Mouse (Mus musculus) neural tube, embryonic 14.5 days (tissue): Measurements from ENCODE around the gene Rsph1. TPM values are rescaled to one million over a fixed set of nuclear protein-coding genes. Genes with fewer than 3 reads are reported as not detected.

Source experiments
- ATAC-seq: fragments of 200-750 bp; cut with Nextera tagmentation; 2 replicates; pipeline ENCODE4 v1.8.0; 2017; ENCODE audit warnings: low read depth, mild to moderate bottlenecking, moderate TSS enrichment, moderate library complexity
- H3K27ac ChIP-seq: fragments of 300-500 bp; sonication (generic); 2 replicates; pipeline ENCODE4 v1.5.1; 2014; ENCODE audit warnings: low read depth, mild to moderate bottlenecking, control low read depth, low read length, moderate library complexity, mixed read lengths
- H3K27me3 ChIP-seq: fragments of 300-500 bp; sonication (generic); 2 replicates; pipeline ENCODE4 v1.6.1; 2014; ENCODE audit warnings: low read length; ENCODE audit not compliant: control insufficient read depth, insufficient read depth
- H3K36me3 ChIP-seq: fragments of 300-500 bp; sonication (generic); 2 replicates; pipeline ENCODE4 v1.6.1; 2014; ENCODE audit warnings: low read length, mixed read lengths; ENCODE audit not compliant: control insufficient read depth, insufficient read depth
- H3K4me1 ChIP-seq: fragments of 300-500 bp; sonication (generic); 2 replicates; pipeline ENCODE4 v1.6.1; 2014; ENCODE audit warnings: low read length; ENCODE audit not compliant: control insufficient read depth, insufficient read depth
- H3K4me2 ChIP-seq: fragments of 300-500 bp; sonication (generic); 2 replicates; pipeline ENCODE4 v1.6.1; 2014; ENCODE audit warnings: mild to moderate bottlenecking, low read depth, low read length, control low read depth
- H3K4me3 ChIP-seq: fragments of 300-500 bp; sonication (generic); 2 replicates; pipeline ENCODE4 v1.5.1; 2014; ENCODE audit warnings: low read depth, low read length, control low read depth, mixed read lengths
- H3K9ac ChIP-seq: fragments of 300-500 bp; sonication (generic); replicated peaks from 2 replicates; pipeline ENCODE4 v1.6.1; 2014; ENCODE audit warnings: low read depth, mild to moderate bottlenecking, control low read depth, low read length, mixed read lengths
- H3K9me3 ChIP-seq: fragments of 300-500 bp; sonication (generic); 2 replicates; pipeline ENCODE4 v1.6.1; 2016; ENCODE audit warnings: low read length; ENCODE audit not compliant: control insufficient read depth
- WGBS: fragments of 180-500 bp; shearing (Covaris S2); extraction: QIAGEN DNeasy Blood & Tissue Kit; methylation state at CpG from one replicate; pipeline ENCODE4 v1.1.7; 2014; 5-methylcytosine and 5-hydroxymethylcytosine counted together
- polyA plus RNA-seq: library from polyadenylated mRNA; unstranded; fragments of >200 nt; fragmentation: Nextera tagmentation; extraction: Ambion mirVana; gene quantifications from 2 replicates; pipeline ENCODE4 v1.2.1, GENCODE M21; 2014

Rsph1 gene
- polyA plus RNA-seq, 1 experiment from 2014 or later: 3.3 TPM

DNA sequence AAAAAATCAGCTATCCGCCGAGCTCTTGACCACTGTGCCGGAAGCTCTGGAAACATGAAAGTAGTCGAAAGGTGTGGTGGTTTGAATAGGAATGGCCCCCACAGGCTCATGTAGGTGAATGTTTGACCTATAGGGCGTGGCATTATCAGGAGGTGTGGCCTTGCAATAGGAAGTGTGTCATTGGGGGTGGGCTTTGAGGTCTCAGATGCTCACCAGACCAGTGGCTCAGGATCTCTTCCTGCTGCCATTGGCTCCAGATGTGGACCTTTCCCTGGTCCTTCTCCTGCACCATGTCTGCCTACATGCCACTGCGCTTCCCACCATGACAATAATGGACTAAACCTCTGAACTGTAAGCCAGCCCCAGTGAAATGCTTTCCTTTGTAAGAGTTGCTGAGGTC lies 65.3 kb downstream of the Rsph1 start:
- ATAC-seq: no peak
- Histone ChIP-seq H3K9ac (no peak overlapping the region), H3K4me1 (no peaks in the 10 kb centered on the region), H3K4me2 (no peak overlapping the region), H3K4me3 (no peak overlapping the region), H3K27me3 (no peaks in the 10 kb centered on the region), H3K27ac (no peak overlapping the region), H3K9me3 (no peaks in the 10 kb centered on the region), H3K36me3 (no peaks in the 10 kb centered on the region)
- WGBS: 92% methylated on average over 6 of the region's 6 CpGs

DNA sequence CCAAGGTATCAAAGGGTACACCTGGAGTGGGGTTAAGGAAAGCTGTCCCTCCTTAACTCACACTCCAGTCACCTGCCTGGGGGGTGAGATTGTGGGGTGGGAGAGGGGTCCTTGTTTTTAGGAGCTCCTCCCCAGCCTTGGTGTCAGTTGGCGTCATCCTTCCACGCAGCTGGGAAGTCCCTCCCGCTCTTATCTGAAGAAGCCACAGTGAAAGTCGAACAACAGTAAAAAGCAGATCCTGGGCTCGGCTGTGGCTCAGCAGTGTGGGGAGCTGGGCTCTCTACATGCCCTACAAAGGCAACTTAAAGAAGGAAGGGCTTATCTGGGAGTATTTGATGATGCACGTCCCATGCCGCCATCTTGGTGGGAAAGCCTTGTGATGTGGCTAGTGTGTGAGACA lies 66.9 kb downstream of the Rsph1 start:
- Histone ChIP-seq H3K9ac (no peak overlapping the region), H3K9me3 (no peaks in the 10 kb centered on the region), H3K4me2 (no peak overlapping the region), H3K4me1 (no peaks in the 10 kb centered on the region), H3K4me3 (no peak overlapping the region), H3K27ac (no peak overlapping the region), H3K27me3 (no peaks in the 10 kb centered on the region), H3K36me3 (no peaks in the 10 kb centered on the region)
- 95% methylated on average over 7 of the region's 7 CpGs for WGBS
- ATAC-seq: no peak

DNA sequence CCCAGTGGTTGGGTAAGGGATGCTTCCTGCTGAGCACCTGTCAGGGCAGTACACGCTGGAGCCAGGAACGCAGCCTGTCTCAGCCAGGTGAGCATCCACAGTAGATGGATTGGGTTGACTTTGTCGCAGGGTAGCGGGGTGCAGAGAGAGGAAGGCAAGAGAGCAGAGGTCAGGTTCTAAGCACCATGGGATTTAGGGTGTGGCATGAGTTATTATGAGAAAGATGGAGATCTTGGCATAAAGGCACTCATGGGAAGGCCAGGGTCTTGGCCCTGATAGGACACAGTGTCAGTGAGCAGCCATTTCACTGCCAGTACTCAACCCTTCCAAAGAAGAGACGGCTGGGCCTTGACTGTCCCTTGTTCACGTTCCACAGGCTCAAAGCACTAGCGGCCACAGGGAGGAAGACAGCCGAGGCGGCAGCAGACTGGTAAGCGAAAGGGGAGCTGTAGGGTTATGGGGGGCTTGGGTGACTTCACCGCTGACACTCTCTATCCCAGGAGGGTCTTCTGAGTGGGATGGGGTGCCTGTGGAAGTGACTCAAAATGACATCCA lies 67.7 kb downstream of the Rsph1 start:
- Histone ChIP-seq H3K27me3 (no peaks in the 10 kb centered on the region), H3K9ac (no peak overlapping the region), H3K4me3 (no peak overlapping the region), H3K36me3 (no peaks in the 10 kb centered on the region), H3K4me1 (no peaks in the 10 kb centered on the region), H3K9me3 (no peaks in the 10 kb centered on the region), H3K4me2 (no peak overlapping the region), H3K27ac (no peak overlapping the region)
- 89% methylated on average over 11 of the region's 11 CpGs for WGBS
- ATAC-seq: no peak

DNA sequence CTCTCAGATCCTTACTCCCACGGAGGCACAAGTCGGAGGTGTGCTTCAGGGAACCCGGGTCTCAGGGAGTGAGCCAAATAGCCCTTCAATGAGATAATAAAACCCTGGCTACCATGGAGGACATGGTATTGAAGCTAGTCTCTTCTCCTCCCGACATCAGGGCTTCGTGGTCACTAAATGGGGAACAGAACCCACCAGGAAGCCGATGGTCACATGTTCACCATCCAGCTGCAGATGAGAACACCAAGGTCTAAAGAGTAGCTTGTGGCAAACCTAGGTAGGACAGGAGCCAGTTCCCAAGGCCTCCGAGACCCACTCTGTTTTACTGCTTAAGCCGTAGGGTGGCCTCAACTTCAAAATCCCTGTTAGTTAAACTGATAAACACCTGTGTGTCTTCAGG lies 68.5 kb downstream of the Rsph1 start:
- WGBS: 77% methylated on average over 8 of the region's 8 CpGs
- H3K4me1 ChIP-seq: no peaks in the 10 kb centered on the region
- no peak overlapping the region for H3K4me2 ChIP-seq
- H3K4me3 ChIP-seq: no peak overlapping the region
- no peaks in the 10 kb centered on the region for H3K36me3 ChIP-seq
- no peak overlapping the region for H3K9ac ChIP-seq
- no peaks in the 10 kb centered on the region for H3K9me3 ChIP-seq
- no peaks in the 10 kb centered on the region for H3K27me3 ChIP-seq
- no peak overlapping the region for H3K27ac ChIP-seq
- no peak for ATAC-seq

DNA sequence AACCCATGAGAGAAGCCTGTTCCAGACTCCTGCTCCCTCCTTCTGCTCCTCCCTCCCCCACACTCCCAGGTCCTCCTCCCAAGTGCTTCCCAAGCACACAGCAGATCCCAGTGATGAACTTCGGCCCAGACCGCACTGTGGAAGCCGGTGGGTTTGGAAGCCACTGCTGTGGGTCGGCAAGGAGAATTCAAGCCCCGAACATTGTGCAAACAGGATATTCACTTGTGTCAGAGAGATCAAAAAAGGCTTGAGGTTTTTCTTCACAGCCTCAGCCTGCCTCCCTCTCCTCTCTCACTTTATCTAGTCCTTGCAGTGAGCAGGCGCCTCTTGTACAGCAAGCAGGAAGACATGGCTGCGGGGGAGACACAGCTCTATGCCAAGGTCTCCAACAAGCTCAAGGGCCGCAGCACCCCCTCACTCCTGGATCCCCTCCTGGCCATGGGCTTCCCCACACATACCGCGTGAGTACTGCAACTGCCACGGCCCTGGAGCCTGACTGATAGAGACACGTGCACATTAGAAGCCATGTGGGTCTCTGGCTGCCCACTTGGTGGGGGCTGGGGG lies 69.3 kb downstream of the Rsph1 start, which contains the start of gene Ubash3a:
Gene Ubash3a (plus strand): TSS at position 103 of the 564 bp plus-strand sequence.
- 81% methylated on average over 12 of the region's 12 CpGs for WGBS

More for the DNA sequence above, 69.3 kb downstream of the Rsph1 start, which contains the start of gene Ubash3a:
- no peak within 1 kb of the TSS for H3K27ac ChIP-seq
- no peak for ATAC-seq
- H3K9ac ChIP-seq: no peak within 1 kb of the TSS
- H3K36me3 ChIP-seq: no peaks in the 10 kb centered on the region
- no peak within 1 kb of the TSS for H3K4me3 ChIP-seq
- no peaks in the 10 kb centered on the region for H3K4me1 ChIP-seq
- no peaks in the 10 kb centered on the region for H3K27me3 ChIP-seq
- no peaks in the 10 kb centered on the region for H3K9me3 ChIP-seq
- H3K4me2 ChIP-seq: no peak within 1 kb of the TSS

Other genes with a start within 250 kb of the Rsph1 start
- 20.5 and 21.0 TPM in 2 replicates for gene Abcg1, start 219.7 kb downstream of the Rsph1 start, polyA plus RNA-seq
- gene Tff3, start 147.7 kb downstream of the Rsph1 start, polyA plus RNA-seq: 1.9 TPM in 1 of 2 replicates, not detected in the other
- not detected in 2 replicates for gene Tff2, start 133.1 kb downstream of the Rsph1 start, polyA plus RNA-seq
- not detected in 2 replicates for gene Tff1, start 112.1 kb downstream of the Rsph1 start, polyA plus RNA-seq
- gene Tmprss3, start 78.4 kb downstream of the Rsph1 start, polyA plus RNA-seq: not detected in 2 replicates
- gene Ubash3a, start 69.5 kb downstream of the Rsph1 start, polyA plus RNA-seq: 0.44 TPM in 1 of 2 replicates, not detected in the other
- 10.1 and 10.5 TPM in 2 replicates for gene Slc37a1, start 9.4 kb upstream of the Rsph1 start, polyA plus RNA-seq
- gene Pde9a, start 108.8 kb upstream of the Rsph1 start, polyA plus RNA-seq: 26.8 and 29.5 TPM in 2 replicates
- 29.9 and 33.1 TPM in 2 replicates for gene Wdr4, start 242.6 kb upstream of the Rsph1 start, polyA plus RNA-seq
- gene Ndufv3, start 242.7 kb upstream of the Rsph1 start, polyA plus RNA-seq: 422 and 513 TPM in 2 replicates